Mouse (Mus musculus): ENCODE results near the gene Gm13276. TPM values are rescaled to one million over a fixed set of nuclear protein-coding genes. Genes with fewer than 3 reads are reported as not detected.
"Not testable (repeated sequence)": the region's sequence is repeated elsewhere in the genome, so short reads cannot be mapped to it uniquely, and the experiment has no call there.

The Gm13276 gene
- 0.37 TPM in 1 of 2 replicates, not detected in the other for polyA plus RNA-seq (2015; fragmentation: Nextera tagmentation; extraction: Ambion mirVana)

DNA sequence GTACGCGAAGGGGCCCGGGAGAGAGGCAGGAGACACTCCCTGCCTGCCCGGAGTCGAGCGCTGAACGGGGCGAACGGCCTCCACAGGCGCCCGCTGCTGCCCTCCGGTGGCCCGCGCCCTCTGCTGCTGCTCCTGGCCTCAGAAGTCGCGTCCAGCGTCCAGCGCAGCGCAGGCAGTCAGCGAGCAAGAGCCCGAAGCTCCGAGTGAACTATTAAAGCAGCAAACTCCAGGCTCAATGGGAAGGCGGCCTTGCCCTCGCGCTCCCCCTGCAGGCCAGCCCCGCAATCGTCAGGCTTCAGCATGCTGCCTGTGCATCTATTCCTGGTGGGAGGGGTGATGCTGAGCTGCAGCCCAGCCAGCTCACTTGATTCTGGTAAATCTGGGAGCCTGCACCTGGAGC lies at the start of gene Gm13276:
TSS of gene Gm13276 (plus strand) at position 301 of the 400 bp plus-strand sequence.
- not testable (repeated sequence) for H3K27ac ChIP-seq (ENCODE audit: low read length); H3K9me3 ChIP-seq (ENCODE audit: low read length); ATAC-seq (ENCODE audit: low FRiP score, low TSS enrichment); H3K36me3 ChIP-seq (ENCODE audit: insufficient read depth, low read length); H3K4me3 ChIP-seq (ENCODE audit: low read length); H3K4me2 ChIP-seq (replicated peaks; ENCODE audit: low read depth, low read length); H3K27me3 ChIP-seq (ENCODE audit: insufficient read depth, low read length); H3K4me1 ChIP-seq (ENCODE audit: insufficient read depth, low read length); H3K9ac ChIP-seq (replicated peaks; ENCODE audit: low read length)
- whole genome bisulfite sequencing = no CpG with 5 or more reads among the region's 27 CpGs

- Histone ChIP-seq H3K9ac (replicated peaks; ENCODE audit: low read length) (no peak overlapping the region), H3K4me1 (ENCODE audit: insufficient read depth, low read length) (no peaks in the 10 kb centered on the region), H3K36me3 (ENCODE audit: insufficient read depth, low read length) (no peaks in the 10 kb centered on the region), H3K27me3 (ENCODE audit: insufficient read depth, low read length) (no peaks in the 10 kb centered on the region), H3K27ac (ENCODE audit: low read length) (no peak overlapping the region), H3K4me2 (replicated peaks; ENCODE audit: low read depth, low read length) (no peak overlapping the region), H3K9me3 (ENCODE audit: low read length) (no peaks in the 10 kb centered on the region), H3K4me3 (ENCODE audit: low read length) (no peak overlapping the region)
- no peak for ATAC-seq (ENCODE audit: low FRiP score, low TSS enrichment)
- 5% methylated on average over 2 of the region's 2 CpGs for WGBS
Observed at GRCm38 (mm10) chr4:88738480-88738879, 47.0 kb upstream of the Gm13276 start.

DNA sequence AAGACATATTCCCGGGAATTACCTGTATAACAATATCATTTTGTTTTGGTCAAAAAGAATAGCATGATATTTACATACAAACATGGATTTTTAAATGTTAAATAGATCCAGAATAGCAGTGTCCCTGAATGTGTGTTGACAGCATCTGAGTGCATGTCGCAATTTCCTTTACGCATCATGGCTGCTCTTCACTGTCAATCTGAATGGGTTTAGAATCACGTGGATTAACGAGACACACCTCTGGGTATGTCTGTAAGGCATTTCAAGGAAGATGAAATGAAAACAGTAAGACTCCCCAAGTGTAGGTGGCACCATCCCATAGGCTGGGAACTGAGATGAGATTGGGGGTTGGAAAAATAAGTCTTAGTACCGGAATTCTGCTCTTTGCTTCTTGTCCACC lies 46.5 kb upstream of the Gm13276 start:
- WGBS = 87% methylated on average over 6 of the region's 6 CpGs
- H3K4me2 ChIP-seq (replicated peaks; ENCODE audit: low read depth, low read length) = no peak overlapping the region
- H3K27ac ChIP-seq (ENCODE audit: low read length) = no peak overlapping the region

GRCm38 (mm10) chr4:88741426-88741825 lies 44.1 kb upstream of the Gm13276 start:
- H3K36me3 ChIP-seq (ENCODE audit: insufficient read depth, low read length) = no peaks in the 10 kb centered on the region
- H3K27me3 ChIP-seq (ENCODE audit: insufficient read depth, low read length) = no peaks in the 10 kb centered on the region
- H3K9ac ChIP-seq (replicated peaks; ENCODE audit: low read length) = no peak overlapping the region
- H3K4me2 ChIP-seq (replicated peaks; ENCODE audit: low read depth, low read length) = no peak overlapping the region
- no peak overlapping the region for H3K4me3 ChIP-seq (ENCODE audit: low read length)
- 80% methylated on average over 4 of the region's 4 CpGs for WGBS
- H3K9me3 ChIP-seq (ENCODE audit: low read length) = no peaks in the 10 kb centered on the region
- no peaks in the 10 kb centered on the region for H3K4me1 ChIP-seq (ENCODE audit: insufficient read depth, low read length)
- no peak for ATAC-seq (ENCODE audit: low FRiP score, low TSS enrichment)
- no peak overlapping the region for H3K27ac ChIP-seq (ENCODE audit: low read length)

More for the DNA sequence above, 46.5 kb upstream of the Gm13276 start:
- no peaks in the 10 kb centered on the region for H3K36me3 ChIP-seq (ENCODE audit: insufficient read depth, low read length)
- H3K27me3 ChIP-seq (ENCODE audit: insufficient read depth, low read length) = no peaks in the 10 kb centered on the region
- H3K4me3 ChIP-seq (ENCODE audit: low read length) = no peak overlapping the region
- no peak for ATAC-seq (ENCODE audit: low FRiP score, low TSS enrichment)
- no peak overlapping the region for H3K9ac ChIP-seq (replicated peaks; ENCODE audit: low read length)
- no peaks in the 10 kb centered on the region for H3K4me1 ChIP-seq (ENCODE audit: insufficient read depth, low read length)
- no peaks in the 10 kb centered on the region for H3K9me3 ChIP-seq (ENCODE audit: low read length)

DNA sequence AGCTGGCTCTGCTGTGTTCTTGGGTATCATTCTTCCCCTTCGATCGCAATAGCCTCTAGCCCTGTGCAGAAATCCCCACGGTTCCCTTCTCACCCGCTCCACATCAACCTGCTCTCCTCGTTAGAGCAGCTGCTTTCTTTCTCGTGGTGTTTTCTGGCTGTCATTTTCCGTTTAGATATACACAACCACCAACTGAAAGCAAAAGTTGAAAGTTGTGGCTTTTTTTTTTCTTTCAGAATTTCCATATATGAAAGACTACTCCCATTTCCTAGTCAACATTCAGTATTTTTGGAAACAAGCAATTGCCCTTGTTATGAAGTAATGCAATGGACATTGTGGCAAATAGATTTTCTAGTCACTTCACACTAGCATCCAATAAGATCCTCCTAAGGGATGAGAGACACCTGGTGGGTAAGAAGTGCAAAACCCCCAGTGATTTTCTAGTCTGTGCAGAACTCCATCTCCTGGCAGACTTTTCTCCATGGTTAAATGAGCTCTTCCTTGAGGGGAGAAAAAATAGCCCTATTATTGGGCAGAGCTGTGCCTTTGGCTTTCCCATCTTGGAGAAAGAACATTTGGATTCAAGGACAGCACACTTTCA lies 42.6 kb upstream of the Gm13276 start:
- no peak for ATAC-seq (ENCODE audit: low FRiP score, low TSS enrichment)
- H3K4me3 ChIP-seq (ENCODE audit: low read length) = no peak overlapping the region
- WGBS = 76% methylated on average over 7 of the region's 7 CpGs
- H3K27me3 ChIP-seq (ENCODE audit: insufficient read depth, low read length) = no peaks in the 10 kb centered on the region
- H3K9ac ChIP-seq (replicated peaks; ENCODE audit: low read length) = no peak overlapping the region
- no peaks in the 10 kb centered on the region for H3K4me1 ChIP-seq (ENCODE audit: insufficient read depth, low read length)
- H3K27ac ChIP-seq (ENCODE audit: low read length) = no peak overlapping the region
- no peaks in the 10 kb centered on the region for H3K9me3 ChIP-seq (ENCODE audit: low read length)
- no peak overlapping the region for H3K4me2 ChIP-seq (replicated peaks; ENCODE audit: low read depth, low read length)
- H3K36me3 ChIP-seq (ENCODE audit: insufficient read depth, low read length) = no peaks in the 10 kb centered on the region

DNA sequence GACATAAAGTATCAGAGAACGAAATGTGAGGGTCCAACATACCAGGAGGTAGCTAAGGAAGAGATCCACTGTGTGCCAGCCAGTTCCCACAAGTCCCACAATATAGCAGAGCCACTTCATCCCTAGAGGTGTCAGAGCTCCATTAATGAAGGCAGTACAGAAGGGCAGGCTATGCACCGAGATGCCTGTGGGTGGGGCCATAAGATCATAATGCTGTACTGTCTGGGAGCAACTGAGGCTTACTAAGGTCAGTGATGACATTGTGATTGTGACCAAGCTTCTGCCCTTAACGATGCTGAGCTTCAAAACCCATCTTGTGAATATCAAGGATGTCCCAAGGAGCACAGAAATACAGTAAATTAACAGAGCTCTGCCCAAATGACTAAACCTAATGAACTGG lies 41.3 kb upstream of the Gm13276 start:
- no peak for ATAC-seq (ENCODE audit: low FRiP score, low TSS enrichment)
- Histone ChIP-seq H3K9ac (replicated peaks; ENCODE audit: low read length) (no peak overlapping the region), H3K27ac (ENCODE audit: low read length) (no peak overlapping the region), H3K36me3 (ENCODE audit: insufficient read depth, low read length) (no peaks in the 10 kb centered on the region), H3K9me3 (ENCODE audit: low read length) (no peaks in the 10 kb centered on the region), H3K27me3 (ENCODE audit: insufficient read depth, low read length) (no peaks in the 10 kb centered on the region), H3K4me3 (ENCODE audit: low read length) (no peak overlapping the region), H3K4me2 (replicated peaks; ENCODE audit: low read depth, low read length) (no peak overlapping the region), H3K4me1 (ENCODE audit: insufficient read depth, low read length) (no peaks in the 10 kb centered on the region)
- 58% methylated on average over 3 of the region's 3 CpGs for WGBS

GRCm38 (mm10) chr4:88749926-88750325 lies 35.6 kb upstream of the Gm13276 start:
- H3K36me3 ChIP-seq (ENCODE audit: insufficient read depth, low read length) = no peaks in the 10 kb centered on the region
- H3K4me3 ChIP-seq (ENCODE audit: low read length) = no peak overlapping the region
- H3K27me3 ChIP-seq (ENCODE audit: insufficient read depth, low read length) = no peaks in the 10 kb centered on the region
- H3K9ac ChIP-seq (replicated peaks; ENCODE audit: low read length) = no peak overlapping the region
- 50% methylated on average over 6 of the region's 6 CpGs for WGBS
- H3K4me2 ChIP-seq (replicated peaks; ENCODE audit: low read depth, low read length) = no peak overlapping the region
- no peak overlapping the region for H3K27ac ChIP-seq (ENCODE audit: low read length)
- H3K4me1 ChIP-seq (ENCODE audit: insufficient read depth, low read length) = no peaks in the 10 kb centered on the region
- H3K9me3 ChIP-seq (ENCODE audit: low read length) = no peaks in the 10 kb centered on the region
- ATAC-seq (ENCODE audit: low FRiP score, low TSS enrichment) = no peak

GRCm38 (mm10) chr4:88754818-88755340 lies 30.6 kb upstream of the Gm13276 start, which contains the start of gene Gm13271:
Gene Gm13271, plus strand, starts transcription at chr4:88754868.
- not testable (repeated sequence) for H3K9me3 ChIP-seq (ENCODE audit: low read length); H3K4me1 ChIP-seq (ENCODE audit: insufficient read depth, low read length); H3K27ac ChIP-seq (ENCODE audit: low read length); ATAC-seq (ENCODE audit: low FRiP score, low TSS enrichment); H3K9ac ChIP-seq (replicated peaks; ENCODE audit: low read length); H3K27me3 ChIP-seq (ENCODE audit: insufficient read depth, low read length); H3K4me2 ChIP-seq (replicated peaks; ENCODE audit: low read depth, low read length); H3K4me3 ChIP-seq (ENCODE audit: low read length); H3K36me3 ChIP-seq (ENCODE audit: insufficient read depth, low read length)
- WGBS = 78% methylated on average over 15 of the region's 15 CpGs

DNA sequence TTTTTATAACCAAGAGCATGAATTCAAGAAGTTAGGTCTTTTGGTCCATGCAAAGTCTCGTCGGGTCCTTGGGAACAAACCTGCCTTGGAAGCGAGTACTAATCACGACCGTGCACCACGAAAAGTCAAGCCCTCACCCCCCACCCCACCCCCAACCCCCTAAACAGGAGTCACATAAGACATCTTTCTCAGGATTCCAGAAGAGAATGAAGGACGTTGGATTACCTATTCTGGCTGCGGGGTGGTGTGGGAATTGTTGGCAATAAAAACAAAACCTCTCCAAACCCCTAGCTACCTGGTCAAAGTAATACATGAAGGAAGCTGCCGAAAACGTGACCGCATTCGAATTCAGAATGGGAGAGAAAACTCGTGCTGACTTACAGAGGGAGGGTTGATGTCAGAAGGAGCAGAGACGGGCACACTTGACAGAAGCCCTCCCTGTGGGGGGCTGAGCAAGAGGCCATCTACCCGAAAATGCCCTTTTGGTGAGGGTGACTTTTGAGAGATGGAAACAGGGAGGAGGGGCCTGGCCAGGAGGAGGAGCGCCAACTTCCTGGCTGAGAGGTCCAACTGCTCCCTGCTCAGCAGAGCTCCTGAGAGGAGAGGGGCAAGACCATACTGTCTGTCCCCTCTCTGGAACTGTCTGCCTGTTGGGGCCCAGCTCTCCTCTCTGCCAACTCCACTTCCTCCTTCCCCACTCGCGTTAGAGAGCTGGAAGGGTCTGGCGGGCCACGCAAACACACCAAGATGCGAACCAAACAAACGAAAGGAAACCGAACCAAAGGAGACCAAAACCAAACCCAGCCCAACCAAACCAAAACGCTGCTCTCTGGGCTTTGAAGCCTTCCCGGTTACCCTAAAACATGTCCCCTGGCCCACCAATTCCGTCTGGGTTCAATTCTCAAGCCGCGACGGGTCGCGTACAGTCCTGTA lies 28.7 kb upstream of the Gm13276 start:
- not testable (repeated sequence) for H3K27me3 ChIP-seq (ENCODE audit: insufficient read depth, low read length); ATAC-seq (ENCODE audit: low FRiP score, low TSS enrichment)

DNA sequence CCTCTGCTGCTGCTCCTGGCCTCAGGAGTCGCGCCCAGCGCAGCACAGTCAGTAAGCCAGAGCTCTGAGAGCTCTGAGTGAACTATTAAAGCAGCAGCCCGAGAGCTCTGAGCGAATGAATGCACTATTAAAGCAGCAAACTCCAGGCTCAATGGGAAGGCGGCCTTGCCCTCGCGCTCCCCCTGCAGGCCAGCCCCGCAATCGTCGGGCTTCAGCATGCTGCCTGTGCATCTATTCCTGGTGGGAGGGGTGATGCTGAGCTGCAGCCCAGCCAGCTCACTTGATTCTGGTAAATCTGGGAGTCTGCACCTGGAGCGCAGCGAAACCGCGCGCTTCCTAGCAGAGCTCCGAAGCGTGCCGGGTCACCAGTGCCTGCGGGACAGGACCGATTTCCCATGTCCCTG lies 27.9 kb upstream of the Gm13276 start:
- peak overlapping the region; percentile 57 for H3K4me3 ChIP-seq (ENCODE audit: low read length)
- peak; percentile 100 for ATAC-seq (ENCODE audit: low FRiP score, low TSS enrichment)
- not testable (repeated sequence) for H3K27me3 ChIP-seq (ENCODE audit: insufficient read depth, low read length); H3K9me3 ChIP-seq (ENCODE audit: low read length); H3K36me3 ChIP-seq (ENCODE audit: insufficient read depth, low read length); H3K4me1 ChIP-seq (ENCODE audit: insufficient read depth, low read length)
- peak overlapping the region; percentile 77 for H3K4me2 ChIP-seq (replicated peaks; ENCODE audit: low read depth, low read length)
- H3K9ac ChIP-seq (replicated peaks; ENCODE audit: low read length) = peak overlapping the region; percentile 76
- H3K27ac ChIP-seq (ENCODE audit: low read length) = peak overlapping the region; percentile 97
- WGBS = under 1% methylated on average over 11 of the region's 21 CpGs

More for the DNA sequence above, 28.7 kb upstream of the Gm13276 start:
- H3K4me3 ChIP-seq (ENCODE audit: low read length) = peak overlapping the region; percentile 57
- 9% methylated on average over 27 of the region's 31 CpGs for WGBS
- H3K4me1 ChIP-seq (ENCODE audit: insufficient read depth, low read length); H3K9me3 ChIP-seq (ENCODE audit: low read length); H3K36me3 ChIP-seq (ENCODE audit: insufficient read depth, low read length): not testable (repeated sequence)
- peak overlapping the region; percentile 76 for H3K9ac ChIP-seq (replicated peaks; ENCODE audit: low read length)
- H3K27ac ChIP-seq (ENCODE audit: low read length) = peak overlapping the region; percentile 97
- H3K4me2 ChIP-seq (replicated peaks; ENCODE audit: low read depth, low read length) = peak overlapping the region; percentile 77

Data from kidney, embryonic 16.5 days (tissue).